ENCODE assay signal across 8 mouse cellular contexts in the genomic region with DNA sequence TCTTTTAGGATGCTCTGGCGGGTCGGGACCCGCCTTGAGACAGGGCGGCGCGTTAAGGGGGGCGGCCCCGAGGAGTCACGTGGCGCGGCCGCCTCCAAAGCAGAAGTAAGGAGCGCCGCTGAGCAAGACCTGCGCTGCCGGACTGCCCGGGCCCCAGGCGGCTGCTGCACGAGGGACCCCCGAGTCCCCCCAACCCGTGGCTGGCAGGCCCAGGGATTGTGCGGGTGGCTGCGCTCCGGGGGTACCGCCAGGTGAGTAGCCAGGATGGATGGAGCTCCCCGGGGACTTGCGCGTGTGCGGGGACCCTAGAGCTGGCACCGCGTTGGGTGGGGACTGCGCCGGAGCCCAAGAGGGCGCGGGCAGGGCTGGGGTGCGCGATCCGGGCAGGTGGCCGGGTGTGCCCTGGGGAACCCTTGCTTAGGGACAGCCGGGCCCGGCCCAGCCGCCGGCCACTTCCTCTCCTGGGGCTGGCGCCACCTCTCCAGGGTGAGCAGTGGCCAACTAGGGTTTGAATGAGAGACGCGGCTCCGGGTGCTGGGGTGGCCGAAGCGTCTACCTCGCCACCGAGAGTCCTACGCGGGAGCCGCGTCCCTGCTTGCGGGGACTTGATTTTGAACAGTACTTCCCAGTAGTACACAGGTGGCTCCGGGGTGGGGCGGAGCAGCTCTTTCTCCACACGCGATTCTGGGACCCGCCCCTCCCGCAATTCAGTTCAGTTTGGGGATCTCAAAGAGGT. TPM values are rescaled to one million over a fixed set of nuclear protein-coding genes. Genes with fewer than 3 reads are reported as not detected.
DNase-seq lines count a peak whose midpoint lies in the region; ATAC-seq and TF ChIP-seq lines count a peak whose summit lies in the region.

TSS of gene Plcg2 (plus strand) at position 113 of the 736 bp plus-strand sequence.

- peaks cover 13% of the 10 kb centered on the region for H3K27me3 ChIP-seq in forebrain, embryonic 11.5 days (ENCODE audit: control insufficient read depth, insufficient read depth, low read length)
- H3K27me3 ChIP-seq in limb, embryonic 12.5 days = peaks cover 52% of the 10 kb centered on the region
- peaks cover 58% of the 10 kb centered on the region for H3K27me3 ChIP-seq in midbrain, embryonic 10.5 days (ENCODE audit: low read depth, poor library complexity, severe bottlenecking)
- H3K27me3 ChIP-seq in spleen, adult 2 months (ENCODE audit: control insufficient read depth, insufficient read depth, low read length) = no peaks in the 10 kb centered on the region

- peak within 1 kb of the TSS; percentile 47 for H3K4me3 ChIP-seq in forebrain, embryonic 11.5 days (ENCODE audit: low read depth, low read length)
- H3K4me3 ChIP-seq in limb, embryonic 12.5 days (replicated peaks) = peak within 1 kb of the TSS; percentile 61
- H3K4me3 ChIP-seq in midbrain, embryonic 10.5 days = peak within 1 kb of the TSS; percentile 75
- H3K4me3 ChIP-seq in spleen, adult 2 months (ENCODE audit: extremely low read depth, insufficient read depth, insufficient read length) = peak within 1 kb of the TSS; percentile 92

- H3K4me1 ChIP-seq in forebrain, embryonic 11.5 days (replicated peaks; ENCODE audit: control insufficient read depth, insufficient read depth, low read length) = peaks cover 5% of the 10 kb centered on the region
- H3K4me1 ChIP-seq in limb, embryonic 12.5 days (replicated peaks) = peaks cover 14% of the 10 kb centered on the region
- H3K4me1 ChIP-seq in midbrain, embryonic 10.5 days = peaks cover 25% of the 10 kb centered on the region
- H3K4me1 ChIP-seq in spleen, adult 2 months (ENCODE audit: control insufficient read depth, insufficient read depth, insufficient read length) = peaks cover 26% of the 10 kb centered on the region; the same call in 1 of the 2 replicates

- under 1% methylated on average over 62 of the region's 62 CpGs for WGBS in forebrain, embryonic 11.5 days
- WGBS in limb, embryonic 12.5 days = 2% methylated on average over 61 of the region's 62 CpGs
- under 1% methylated on average over 62 of the region's 62 CpGs for WGBS in midbrain, embryonic 10.5 days
- WGBS in spleen, adult 2 months = under 1% methylated on average over 62 of the region's 62 CpGs

- H3K27ac ChIP-seq in forebrain, embryonic 11.5 days (ENCODE audit: low read depth, low read length) = no peak within 1 kb of the TSS
- no peak within 1 kb of the TSS for H3K27ac ChIP-seq in limb, embryonic 12.5 days
- H3K27ac ChIP-seq in midbrain, embryonic 10.5 days (replicated peaks) = peak within 1 kb of the TSS; percentile 75
- peak within 1 kb of the TSS; percentile 90 for H3K27ac ChIP-seq in spleen, adult 2 months (ENCODE audit: insufficient read depth, low read length)

- H3K4me2 ChIP-seq in forebrain, embryonic 11.5 days (ENCODE audit: low read depth, low read length, severe bottlenecking) = peak within 1 kb of the TSS; percentile 97
- H3K4me2 ChIP-seq in limb, embryonic 12.5 days = peak within 1 kb of the TSS; percentile 100

- ATAC-seq in activated CD4-positive, CD25-positive, alpha-beta regulatory T cell, adult 4 months = peak; percentile 43
- peak; percentile 84 for ATAC-seq in forebrain, embryonic 11.5 days (replicated peaks; ENCODE audit: low FRiP score)
- ATAC-seq in hematopoietic stem cell, adult 5-6 weeks (replicated peaks in 1 of 2; ENCODE audit: insufficient read depth in 1 of 2, low FRiP score in 2 of 2, low TSS enrichment in 1 of 2, low read depth in 1 of 2, poor library complexity in 2 of 2, severe bottlenecking in 2 of 2) = peak; percentile 72 to 76
- ATAC-seq in limb, embryonic 12.5 days (ENCODE audit: insufficient number of reproducible peaks, insufficient read depth, low FRiP score, low TSS enrichment, low read depth) = peak; percentile 45; the same call in 1 of the 2 replicates

- TF ChIP-seq CTCF in spleen, adult 2 months (IDR thresholded peaks at IDR 0.05; ENCODE audit: extremely low read depth, insufficient read depth, insufficient read length, insufficient replicate concordance) = no peak

- H3K9ac ChIP-seq in forebrain, embryonic 11.5 days (ENCODE audit: low read length) = peak within 1 kb of the TSS; percentile 51
- peak within 1 kb of the TSS; percentile 64 for H3K9ac ChIP-seq in limb, embryonic 12.5 days (replicated peaks)

- DNase-seq in A20 (ENCODE audit: low read depth, low spot score) = peak; percentile 91
- peak; percentile 66 for DNase-seq in forebrain, embryonic 11.5 days (ENCODE audit: low spot score)
- DNase-seq in midbrain, embryonic 10.5 days (ENCODE audit: low spot score) = peak; percentile 53
- DNase-seq in spleen, adult 2 months (ENCODE audit: low read depth in 1 of 2, low spot score in 2 of 2) = peak in 1 of 2 experiments; percentile 81
- no peak for DNase-seq in c-Kit-positive CD71-positive TER-119-positive erythroid progenitor cells, embryonic 14.5 days (ENCODE audit: low spot score)

- peak; percentile 27; the same call in 1 of the 2 replicates for TF ChIP-seq POLR2A in spleen, adult 2 months (IDR thresholded peaks at IDR 0.05; ENCODE audit: low read depth, low read length)

- no peaks in the 10 kb centered on the region for H3K36me3 ChIP-seq in forebrain, embryonic 11.5 days (ENCODE audit: control insufficient read depth, insufficient read depth, low read length)
- no peaks in the 10 kb centered on the region for H3K36me3 ChIP-seq in limb, embryonic 12.5 days
- H3K36me3 ChIP-seq in midbrain, embryonic 10.5 days = no peaks in the 10 kb centered on the region
- H3K36me3 ChIP-seq in spleen, adult 2 months (ENCODE audit: control insufficient read depth, insufficient read depth, low read length) = no peaks in the 10 kb centered on the region

- H3K9me3 ChIP-seq in forebrain, embryonic 11.5 days (ENCODE audit: control insufficient read depth, low read length) = no peaks in the 10 kb centered on the region
- H3K9me3 ChIP-seq in limb, embryonic 12.5 days = no peaks in the 10 kb centered on the region
- no peaks in the 10 kb centered on the region for H3K9me3 ChIP-seq in midbrain, embryonic 10.5 days (replicated peaks)

RNA-seq across cellular contexts. Expression of gene Plcg2, which starts in this region (rescaled TPM):
- 1 to 10 TPM in 1 of 2 experiments, not detected in 1; 1.1 TPM for polyA plus RNA-seq in activated CD4-positive, CD25-positive, alpha-beta regulatory T cell, adult 4 months (2017; shearing (Covaris generic))
- polyA plus RNA-seq in forebrain, embryonic 11.5 days (2014; fragmentation: Nextera tagmentation; extraction: Ambion mirVana) = 2.0 and 2.7 TPM in 2 replicates
- total RNA-seq in hematopoietic stem cell, adult 5-6 weeks (2017) = 121 and 137 TPM in 2 replicates
- 2.4 and 2.6 TPM in 2 replicates for polyA plus RNA-seq in limb, embryonic 12.5 days (2016; fragmentation: Nextera tagmentation; extraction: Ambion mirVana)
- polyA plus RNA-seq in midbrain, embryonic 10.5 days (2016; fragmentation: Nextera tagmentation; extraction: Ambion mirVana) = 3.5 and 3.8 TPM in 2 replicates
- polyA plus RNA-seq in spleen, adult 2 months (2012; rRNA removed) = 51.1 and 65.9 TPM in 2 replicates

Comparison
In these comparisons a context has a peak if more than half of its experiments do, and no peak if none do; other contexts are left out.
1. RNA of gene Plcg2 (polyA plus RNA-seq): 51.1 to 65.9 TPM in spleen, adult 2 months; 3.5 to 3.8 TPM in midbrain, embryonic 10.5 days, 2.4 to 2.6 TPM in limb, embryonic 12.5 days, 2.0 to 2.7 TPM in forebrain, embryonic 11.5 days and 1.1 TPM in activated CD4-positive, CD25-positive, alpha-beta regulatory T cell, adult 4 months; every median in the first group is over 10 times any median in the second.
2. H3K27ac ChIP-seq: peak in midbrain, embryonic 10.5 days (single experiment) and spleen, adult 2 months (single experiment); none in forebrain, embryonic 11.5 days (single experiment) and limb, embryonic 12.5 days (single experiment).
3. Peak in every context shown above with its lines, with median percentiles within 50 percentile points of each other: ATAC-seq and H3K4me3 ChIP-seq.